Mouse (Mus musculus) C2C12 (cell line): ENCODE measurements around the gene Fam161a.

Experiments
- CEBPB ChIP-seq: IDR thresholded peaks from one replicate; pipeline ENCODE4 v1.6.1; 2011; ENCODE audit warnings: low read depth, mild to moderate bottlenecking, control low read depth, moderate library complexity
- CTCF ChIP-seq: IDR thresholded peaks from one replicate; pipeline ENCODE4 v1.5.1; 2011; ENCODE audit not compliant: control insufficient read depth, insufficient read depth, insufficient read length
- FOSL1 ChIP-seq: IDR thresholded peaks from one replicate; pipeline ENCODE4 v1.8.0; 2011; ENCODE audit warnings: mild to moderate bottlenecking, low read length; ENCODE audit not compliant: poor library complexity, insufficient read depth, severe bottlenecking
- MAX ChIP-seq: IDR thresholded peaks from one replicate; pipeline ENCODE4 v1.6.1; 2011; ENCODE audit warnings: mild to moderate bottlenecking, control low read depth
- MYOD1 ChIP-seq: IDR thresholded peaks from one replicate; pipeline ENCODE4 v1.6.1; 2011; ENCODE audit warnings: low read depth; ENCODE audit not compliant: control insufficient read depth, insufficient read length
- MYOG ChIP-seq: IDR thresholded peaks from one replicate; pipeline ENCODE4 v1.6.1; 2011; ENCODE audit not compliant: control insufficient read depth, insufficient read length; ENCODE audit errors: extremely low read depth
- USF1 ChIP-seq: IDR thresholded peaks from one replicate; pipeline ENCODE4 v1.6.1; 2011; ENCODE audit warnings: low read depth, mild to moderate bottlenecking, control low read depth, moderate library complexity

DNA sequence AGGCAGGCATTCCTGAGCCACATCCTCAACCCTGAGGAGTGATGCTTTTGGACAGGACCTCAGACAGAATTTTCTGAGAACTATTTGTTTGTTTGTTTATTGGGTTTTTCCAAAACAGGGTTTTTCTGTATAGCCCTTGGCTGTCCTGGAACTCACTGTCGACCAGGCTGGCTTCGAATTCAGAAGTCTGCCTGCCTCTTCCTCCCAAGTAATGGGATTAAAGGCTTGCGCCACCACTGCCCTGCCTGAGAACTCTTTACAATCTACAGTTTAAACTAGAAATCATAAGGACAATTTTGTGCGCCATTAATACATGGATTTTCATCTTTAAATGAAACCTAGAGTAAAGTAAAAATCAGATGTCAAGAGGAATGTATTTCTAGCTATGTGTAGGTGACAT is 11.9 kb upstream of the Fam161a start:
- TF ChIP-seq MAX, result no peak
- no peak for TF ChIP-seq CTCF
- no peak for TF ChIP-seq USF1
- TF ChIP-seq MYOD1, result no peak
- no peak for TF ChIP-seq CEBPB
- no peak for TF ChIP-seq FOSL1
- TF ChIP-seq MYOG, result no peak
